Mouse (Mus musculus) large intestine, adult 2 months (tissue): ENCODE results near the gene Ubqln4. TPM values are rescaled to one million over a fixed set of nuclear protein-coding genes. Genes with fewer than 3 reads are reported as not detected.

Experiments
- DNase-seq: peaks from one replicate; pipeline ENCODE4 v3.0.0-alpha.2; 2012; ENCODE audit warnings: low read depth, low spot score
- WGBS: fragments of 180-500 bp; shearing (Covaris S2); methylation state at CpG from one replicate; pipeline ENCODE4 v1.1.7; 2018; 5-methylcytosine and 5-hydroxymethylcytosine counted together
- polyA plus RNA-seq: library from polyadenylated mRNA; depleted of rRNA; stranded (reverse); fragments of >200 nt; gene quantifications from 2 replicates; pipeline ENCODE4 v1.2.3, GENCODE M21; 2012; rRNA removed

The Ubqln4 gene
- polyA plus RNA-seq, 1 experiment: 41.2 TPM

DNA sequence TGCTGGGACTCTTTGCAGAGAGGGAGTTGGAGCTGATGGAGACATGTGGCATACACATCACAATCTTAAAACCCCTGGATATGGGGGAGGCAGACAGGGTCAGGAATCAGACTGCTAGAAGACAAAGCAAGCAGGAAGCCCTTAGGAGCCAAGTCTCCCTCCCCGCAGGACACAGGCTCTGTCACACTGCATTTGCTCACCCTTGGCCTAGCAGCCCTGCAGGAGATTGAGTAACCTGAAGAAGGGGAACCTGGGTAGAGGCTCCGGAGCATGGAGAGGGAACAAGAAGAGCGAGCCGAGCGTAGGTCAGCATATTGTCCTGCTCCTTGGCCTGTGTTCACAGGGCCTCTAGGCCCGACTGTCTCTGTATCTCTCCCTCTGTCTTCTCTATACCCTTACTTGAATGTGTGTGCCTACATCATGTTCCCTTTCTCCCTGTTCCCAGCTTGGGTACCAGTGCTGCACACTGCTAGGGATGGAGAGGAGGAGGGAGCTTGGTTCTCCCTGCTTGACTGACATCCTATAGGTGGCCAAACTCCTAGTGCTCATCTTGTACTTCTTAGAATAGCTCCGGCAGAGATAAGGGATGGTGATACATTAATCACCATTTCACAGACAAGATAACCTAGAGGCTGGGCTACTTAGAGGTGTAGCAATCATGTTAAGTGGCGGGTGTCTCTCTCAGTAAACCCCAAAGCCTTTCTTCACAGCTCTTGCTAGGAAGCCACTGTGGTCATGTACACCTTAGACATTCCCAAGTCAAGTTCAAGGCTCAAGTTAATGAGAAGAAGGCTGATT lies 64.7 kb downstream of the Ubqln4 start:
- 77% methylated on average over 8 of the region's 8 CpGs for WGBS

More for the DNA sequence above, 64.7 kb downstream of the Ubqln4 start:
- no peak for DNase-seq

Other genes with a start within 250 kb of the Ubqln4 start
- 194 and 196 TPM in 2 replicates for gene Glmp, start 228.7 kb upstream of the Ubqln4 start, polyA plus RNA-seq
- 30.3 and 41.6 TPM in 2 replicates for gene Tmem79, start 217.6 kb upstream of the Ubqln4 start, polyA plus RNA-seq
- 50.2 and 69.8 TPM in 2 replicates for gene Smg5, start 217.5 kb upstream of the Ubqln4 start, polyA plus RNA-seq
- gene Paqr6, start 189.2 kb upstream of the Ubqln4 start, polyA plus RNA-seq: 2.4 and 3.2 TPM in 2 replicates
- gene Bglap3, start 181.0 kb upstream of the Ubqln4 start, polyA plus RNA-seq: 2.5 and 5.6 TPM in 2 replicates
- gene Bglap2, start 175.1 kb upstream of the Ubqln4 start, polyA plus RNA-seq: 0.36 and 0.58 TPM in 2 replicates
- 1.5 TPM in 1 of 2 replicates, not detected in the other for gene Bglap, start 169.3 kb upstream of the Ubqln4 start, polyA plus RNA-seq
- gene Pmf1, start 143.4 kb upstream of the Ubqln4 start, polyA plus RNA-seq: 67.4 and 70.5 TPM in 2 replicates
- gene Slc25a44, start 128.6 kb upstream of the Ubqln4 start, polyA plus RNA-seq: 32.0 and 47.7 TPM in 2 replicates
- gene Sema4a, start 92.6 kb upstream of the Ubqln4 start, polyA plus RNA-seq: 221 and 227 TPM in 2 replicates
- 90.6 and 165 TPM in 2 replicates for gene Lmna, start 43.8 kb upstream of the Ubqln4 start, polyA plus RNA-seq
- 0.63 and 0.89 TPM in 2 replicates for gene Mex3a, start 21.4 kb upstream of the Ubqln4 start, polyA plus RNA-seq
- 236 and 238 TPM in 2 replicates for gene Rab25, start 5.5 kb upstream of the Ubqln4 start, polyA plus RNA-seq
- gene Lamtor2, start 684 bp upstream of the Ubqln4 start, polyA plus RNA-seq: 148 and 165 TPM in 2 replicates
- 417 and 500 TPM in 2 replicates for gene Ssr2, start 22.1 kb downstream of the Ubqln4 start, polyA plus RNA-seq
- gene Arhgef2, start 52.2 kb downstream of the Ubqln4 start, polyA plus RNA-seq: 49.2 and 77.5 TPM in 2 replicates
- gene Rxfp4, start 99.4 kb downstream of the Ubqln4 start, polyA plus RNA-seq: 0.12 TPM in 1 of 2 replicates, not detected in the other
- gene Khdc4, start 132.0 kb downstream of the Ubqln4 start, polyA plus RNA-seq: 28.6 and 50.6 TPM in 2 replicates
- 30.6 and 38.7 TPM in 2 replicates for gene Rit1, start 163.1 kb downstream of the Ubqln4 start, polyA plus RNA-seq
- gene Syt11, start 221.4 kb downstream of the Ubqln4 start, polyA plus RNA-seq: 4.7 and 4.9 TPM in 2 replicates